Mouse (Mus musculus) midbrain, embryonic 16.5 days (tissue): ENCODE measurements around the gene Slc37a4. TPM values are rescaled to one million over a fixed set of nuclear protein-coding genes. Genes with fewer than 3 reads are reported as not detected.

Source experiments
- ATAC-seq: fragments of 200-750 bp; cut with Nextera tagmentation; 2 replicates; pipeline ENCODE4 v1.8.0; 2017; ENCODE audit warnings: moderate TSS enrichment
- H3K27ac ChIP-seq: fragments of 300-500 bp; sonication (generic); 2 replicates; pipeline ENCODE4 v1.5.1; 2014; ENCODE audit warnings: mild to moderate bottlenecking, low read length, mixed read lengths
- H3K27me3 ChIP-seq: fragments of 300-500 bp; sonication (generic); 2 replicates; pipeline ENCODE4 v1.6.1; 2014; ENCODE audit warnings: low read depth, low read length, mixed read lengths; ENCODE audit not compliant: control insufficient read depth, insufficient read depth
- H3K36me3 ChIP-seq: fragments of 300-500 bp; sonication (generic); 2 replicates; pipeline ENCODE4 v1.6.1; 2014; ENCODE audit warnings: mild to moderate bottlenecking, low read length, moderate library complexity, mixed read lengths; ENCODE audit not compliant: control insufficient read depth, insufficient read depth
- H3K4me1 ChIP-seq: fragments of 300-500 bp; sonication (generic); 2 replicates; pipeline ENCODE4 v1.6.1; 2014; ENCODE audit warnings: mild to moderate bottlenecking, low read length, mixed read lengths; ENCODE audit not compliant: control insufficient read depth, insufficient read depth
- H3K4me2 ChIP-seq: fragments of 300-500 bp; sonication (generic); 2 replicates; pipeline ENCODE4 v1.6.1; 2014; ENCODE audit warnings: mild to moderate bottlenecking, low read length, mixed read lengths
- H3K4me3 ChIP-seq: fragments of 300-500 bp; sonication (generic); 2 replicates; pipeline ENCODE4 v1.5.1; 2014; ENCODE audit warnings: low read depth, mild to moderate bottlenecking, low read length, moderate library complexity, mixed read lengths
- H3K9ac ChIP-seq: fragments of 300-500 bp; sonication (generic); 2 replicates; pipeline ENCODE4 v1.6.1; 2014; ENCODE audit warnings: low read depth, low read length, mixed read lengths
- H3K9me3 ChIP-seq: fragments of 300-500 bp; sonication (generic); replicated peaks from 2 replicates; pipeline ENCODE4 v1.6.1; 2014; ENCODE audit warnings: mild to moderate bottlenecking, low read length, mixed read lengths; ENCODE audit not compliant: control insufficient read depth, poor library complexity, severe bottlenecking
- WGBS: fragments of 180-500 bp; shearing (Covaris S2); extraction: QIAGEN DNeasy Blood & Tissue Kit; methylation state at CpG from one replicate; pipeline ENCODE4 v1.1.7; 2014; 5-methylcytosine and 5-hydroxymethylcytosine counted together
- polyA plus RNA-seq: library from polyadenylated mRNA; unstranded; fragments of >200 nt; fragmentation: Nextera tagmentation; extraction: Ambion mirVana; gene quantifications from 2 replicates; pipeline ENCODE4 v1.2.1, GENCODE M21; 2015

Slc37a4 gene
- polyA plus RNA-seq, result 43.1 and 46.6 TPM in 2 replicates

DNA sequence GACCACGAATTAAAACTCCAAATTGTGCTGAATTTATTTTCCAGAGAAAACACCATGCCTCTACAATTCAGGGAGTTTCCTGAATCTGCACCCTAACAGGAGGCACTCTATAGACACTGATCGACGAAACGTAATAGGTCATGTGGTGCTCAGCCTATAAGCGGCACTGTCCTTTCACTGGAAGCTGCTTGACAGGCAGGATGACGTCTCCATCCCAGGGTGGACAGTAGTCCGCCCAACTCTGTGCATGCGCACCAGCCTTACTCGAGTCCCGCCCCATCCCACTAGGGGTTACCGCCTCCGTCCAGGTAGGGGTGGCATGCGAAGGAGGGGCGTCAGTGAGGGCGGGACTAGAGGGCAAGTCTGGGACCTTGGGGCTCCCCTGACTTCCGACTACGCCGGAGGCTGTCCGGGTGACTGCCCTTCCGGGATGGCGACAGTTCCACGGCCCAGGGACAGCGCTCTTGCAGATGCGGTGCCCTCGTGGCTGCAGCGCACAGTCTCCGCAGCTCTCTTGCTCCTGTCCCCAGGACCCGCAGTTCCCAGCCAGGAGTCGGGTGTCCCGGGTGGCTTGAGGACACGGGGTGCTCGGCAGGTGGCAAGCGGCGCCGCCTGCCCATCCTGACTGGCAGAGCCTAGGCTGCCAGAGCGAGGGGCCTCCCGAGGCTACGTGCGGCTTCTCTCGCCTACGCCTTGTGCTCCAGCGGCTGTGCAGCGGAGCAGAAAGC lies at the start of gene Slc37a4:
TSS of gene Slc37a4 (plus strand) at position 169 of the 728 bp plus-strand sequence.
- Histone ChIP-seq H3K9ac (peak within 1 kb of the TSS; percentile 93), H3K27ac (peak within 1 kb of the TSS; percentile 90), H3K9me3 (no peaks in the 10 kb centered on the region), H3K4me3 (peak within 1 kb of the TSS; percentile 76), H3K4me1 (peaks cover 18% of the 10 kb centered on the region), H3K27me3 (no peaks in the 10 kb centered on the region), H3K36me3 (peaks cover 9% of the 10 kb centered on the region), H3K4me2 (peak within 1 kb of the TSS; percentile 84)
- under 1% methylated on average over 43 of the region's 43 CpGs for WGBS
- ATAC-seq, result peak; percentile 98

DNA sequence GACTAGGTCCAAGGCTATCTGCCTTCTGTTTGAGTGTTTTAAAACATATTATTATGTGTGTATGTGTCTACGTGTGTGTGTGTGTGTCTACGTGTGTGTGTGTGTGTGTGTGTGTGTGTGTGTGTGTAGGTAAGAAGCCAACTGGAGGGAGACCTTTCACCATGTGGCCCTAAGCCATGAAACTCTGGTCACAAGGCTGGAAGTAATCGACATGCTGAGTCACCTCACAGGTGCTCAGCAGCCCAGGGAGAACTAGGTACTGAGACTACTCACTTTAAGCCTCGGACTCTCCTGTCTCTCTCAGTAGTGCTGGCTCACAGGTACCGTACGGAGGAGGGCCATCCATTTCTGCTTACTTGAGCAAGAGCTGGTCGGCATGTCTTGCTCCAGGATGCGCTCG lies 49.5 kb upstream of the Slc37a4 start:
- Histone ChIP-seq H3K27ac (no peak overlapping the region), H3K36me3 (peaks cover 32% of the 10 kb centered on the region), H3K9me3 (no peaks in the 10 kb centered on the region), H3K9ac (no peak overlapping the region), H3K4me3 (no peak overlapping the region), H3K27me3 (no peaks in the 10 kb centered on the region), H3K4me2 (no peak overlapping the region), H3K4me1 (peaks cover 6% of the 10 kb centered on the region)
- ATAC-seq, result no peak
- 93% methylated on average over 9 of the region's 9 CpGs for WGBS

- Histone ChIP-seq H3K4me3 (no peak overlapping the region), H3K36me3 (peaks cover 36% of the 10 kb centered on the region), H3K9ac (no peak overlapping the region), H3K27ac (no peak overlapping the region), H3K4me2 (no peak overlapping the region), H3K9me3 (no peaks in the 10 kb centered on the region), H3K4me1 (peaks cover 6% of the 10 kb centered on the region), H3K27me3 (no peaks in the 10 kb centered on the region)
- no peak for ATAC-seq
- WGBS, result 93% methylated on average over 4 of the region's 4 CpGs
These were observed 49.0 kb upstream of the Slc37a4 start for GRCm38 (mm10) chr9:44347621-44348020.

GRCm38 (mm10) chr9:44348546-44348945 lies 48.1 kb upstream of the Slc37a4 start:
- Histone ChIP-seq H3K36me3 (peaks cover 45% of the 10 kb centered on the region), H3K4me3 (no peak overlapping the region), H3K9ac (no peak overlapping the region), H3K27ac (no peak overlapping the region), H3K4me1 (no peaks in the 10 kb centered on the region), H3K27me3 (no peaks in the 10 kb centered on the region), H3K4me2 (no peak overlapping the region), H3K9me3 (no peaks in the 10 kb centered on the region)
- 98% methylated on average over 4 of the region's 4 CpGs for WGBS
- no peak for ATAC-seq

DNA sequence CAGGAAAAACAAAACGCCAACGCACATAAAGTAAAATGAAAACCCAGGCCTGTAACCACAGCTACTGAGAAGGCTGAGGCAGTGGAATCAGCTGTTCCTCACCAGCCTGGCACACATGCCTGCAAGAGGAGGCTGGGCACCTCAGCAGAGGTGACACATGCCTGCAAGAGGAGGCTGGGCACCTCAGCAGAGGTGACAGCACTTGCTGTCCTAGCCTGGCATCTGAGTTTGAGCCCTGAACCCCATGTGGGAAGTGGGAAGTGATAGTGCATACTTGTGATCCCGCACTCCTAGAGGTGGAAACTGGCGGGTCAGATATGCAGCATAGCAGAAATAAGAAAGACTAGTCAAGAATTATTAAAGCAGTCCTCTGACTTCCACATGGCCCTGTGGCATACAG lies 45.3 kb upstream of the Slc37a4 start:
- 99% methylated on average over 4 of the region's 4 CpGs for WGBS
- Histone ChIP-seq H3K9ac (no peak overlapping the region), H3K9me3 (no peaks in the 10 kb centered on the region), H3K27me3 (no peaks in the 10 kb centered on the region), H3K27ac (no peak overlapping the region), H3K4me3 (no peak overlapping the region), H3K4me1 (no peaks in the 10 kb centered on the region), H3K36me3 (peaks cover 70% of the 10 kb centered on the region), H3K4me2 (no peak overlapping the region)
- ATAC-seq, result no peak

GRCm38 (mm10) chr9:44352337-44352736 lies 44.3 kb upstream of the Slc37a4 start:
- Histone ChIP-seq H3K27ac (no peak overlapping the region), H3K36me3 (peaks cover 74% of the 10 kb centered on the region), H3K4me1 (no peaks in the 10 kb centered on the region), H3K9ac (no peak overlapping the region), H3K4me2 (no peak overlapping the region), H3K27me3 (no peaks in the 10 kb centered on the region), H3K9me3 (no peaks in the 10 kb centered on the region), H3K4me3 (no peak overlapping the region)
- WGBS, result 91% methylated on average over 10 of the region's 10 CpGs
- ATAC-seq, result no peak

DNA sequence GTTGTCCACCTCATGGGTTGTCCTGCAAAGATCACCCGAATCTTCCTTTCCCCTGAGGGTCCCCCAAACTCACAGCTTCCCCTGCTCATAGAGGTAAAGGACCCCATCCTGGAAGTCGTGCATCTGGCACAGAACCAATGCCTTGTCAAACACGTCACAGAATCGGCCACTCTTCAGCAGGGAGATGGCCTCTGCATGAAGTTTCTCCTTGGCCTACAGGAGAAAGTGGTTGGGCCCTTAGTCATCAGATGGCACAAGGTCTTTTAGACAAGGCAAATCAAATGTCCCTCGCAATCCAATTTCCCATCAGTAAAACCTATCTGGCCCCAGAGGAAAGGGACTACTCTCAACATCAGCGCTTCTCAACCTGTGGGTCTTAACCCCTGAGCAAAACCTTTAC lies 43.5 kb upstream of the Slc37a4 start:
- ATAC-seq, result no peak
- WGBS, result 97% methylated on average over 6 of the region's 6 CpGs
- H3K4me2 ChIP-seq, result no peak overlapping the region

DNA sequence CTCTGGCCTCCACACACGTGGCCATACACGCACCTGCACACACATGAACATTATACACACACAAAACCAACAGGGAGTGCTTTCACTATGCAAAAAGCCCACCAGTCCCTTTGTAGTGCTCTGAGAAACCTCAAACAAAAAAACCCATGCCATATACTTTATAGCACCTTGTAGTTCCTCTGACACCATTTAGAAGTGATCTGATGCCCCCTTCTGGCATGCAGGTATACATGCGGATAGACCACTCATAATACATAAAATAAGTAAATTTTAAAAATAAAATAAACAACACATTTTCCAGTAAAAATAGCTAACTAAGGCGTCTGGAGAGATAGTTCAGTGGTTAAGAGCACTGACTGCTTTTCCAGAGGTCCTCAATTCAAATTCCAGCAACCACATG lies 39.4 kb upstream of the Slc37a4 start:
- H3K27me3 ChIP-seq, result no peaks in the 10 kb centered on the region
- H3K4me2 ChIP-seq, result no peak overlapping the region
- no peak overlapping the region for H3K27ac ChIP-seq
- no peak overlapping the region for H3K9ac ChIP-seq
- WGBS, result 81% methylated on average over 4 of the region's 4 CpGs
- no peak for ATAC-seq
- H3K36me3 ChIP-seq, result peaks cover 51% of the 10 kb centered on the region
- peaks cover 8% of the 10 kb centered on the region for H3K4me1 ChIP-seq
- H3K4me3 ChIP-seq, result no peak overlapping the region
- no peaks in the 10 kb centered on the region for H3K9me3 ChIP-seq

More for the DNA sequence above, 43.5 kb upstream of the Slc37a4 start:
- Histone ChIP-seq H3K4me3 (no peak overlapping the region), H3K9ac (no peak overlapping the region), H3K9me3 (no peaks in the 10 kb centered on the region), H3K4me1 (no peaks in the 10 kb centered on the region), H3K27ac (no peak overlapping the region), H3K27me3 (no peaks in the 10 kb centered on the region), H3K36me3 (peaks cover 68% of the 10 kb centered on the region)

DNA sequence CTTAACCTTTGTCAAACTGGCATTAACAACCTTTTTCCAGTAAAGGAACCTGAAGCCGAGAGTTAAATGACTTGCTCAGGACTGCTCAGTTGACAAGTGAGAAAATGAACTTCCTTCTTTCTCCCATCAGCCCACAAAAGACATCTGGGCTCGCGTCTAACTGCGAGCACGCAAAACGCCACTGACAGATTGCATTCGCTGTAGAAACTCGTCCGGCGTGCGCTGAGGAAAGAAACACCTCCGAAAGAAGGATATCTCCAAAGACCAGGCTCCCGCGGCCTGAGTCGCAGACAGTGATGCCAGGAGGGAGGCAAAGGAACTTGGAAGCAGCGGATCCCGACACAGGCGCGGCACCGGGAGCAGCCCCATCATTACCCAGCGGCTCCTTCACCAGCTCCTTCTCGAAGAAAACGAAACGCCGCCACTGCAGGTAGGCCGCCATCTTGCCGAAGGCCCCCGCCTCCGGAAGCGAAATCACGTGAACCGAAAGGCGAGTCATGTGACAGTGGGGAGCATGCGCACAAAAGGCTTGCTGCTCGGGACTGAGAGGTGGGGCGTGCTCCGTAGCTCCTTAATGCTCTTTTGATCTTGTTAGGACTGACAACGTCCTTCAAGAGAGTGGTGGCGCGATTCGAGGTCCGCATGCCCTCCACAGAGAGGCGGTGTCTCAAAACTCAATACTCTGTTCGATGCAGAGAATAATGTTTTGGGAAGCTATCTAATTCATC lies 35.3 kb upstream of the Slc37a4 start, which contains the start of gene Vps11:
TSS of gene Vps11 (minus strand) at position 481 of the 728 bp plus-strand sequence.
- peak within 1 kb of the TSS; percentile 96 for H3K4me2 ChIP-seq
- H3K9me3 ChIP-seq, result no peaks in the 10 kb centered on the region
- under 1% methylated on average over 44 of the region's 44 CpGs for WGBS
- H3K9ac ChIP-seq, result peak within 1 kb of the TSS; percentile 93
- peak within 1 kb of the TSS; percentile 83 for H3K27ac ChIP-seq
- H3K27me3 ChIP-seq, result no peaks in the 10 kb centered on the region
- peaks cover 14% of the 10 kb centered on the region for H3K36me3 ChIP-seq
- peak within 1 kb of the TSS; percentile 94 for H3K4me3 ChIP-seq
- peak; percentile 93 for ATAC-seq
- peaks cover 8% of the 10 kb centered on the region for H3K4me1 ChIP-seq
